8 mouse cellular contexts compared by ENCODE assay signal in genomic region chr16:30397127-30398057, GRCm38 (mm10). TPM values are rescaled to one million over a fixed set of nuclear protein-coding genes. Genes with fewer than 3 reads are reported as not detected.
DNase-seq lines count a peak whose midpoint lies in the region; ATAC-seq and TF ChIP-seq lines count a peak whose summit lies in the region.

No protein-coding gene starts in this region.

- H3K4me2 ChIP-seq in limb, embryonic 14.5 days (replicated peaks; ENCODE audit: low read depth, low read length, severe bottlenecking): no peak overlapping the region

- no peak for TF ChIP-seq POLR2A in thymus, adult 2 months (IDR thresholded peaks at IDR 0.05; ENCODE audit: control insufficient read depth, extremely low read depth, insufficient read depth, low read length, poor library complexity)
- TF ChIP-seq POLR2A in limb, embryonic 14.5 days (IDR thresholded peaks at IDR 0.05; ENCODE audit: borderline replicate concordance, extremely low read depth, insufficient read depth, insufficient read length): no peak

- no peak for TF ChIP-seq CTCF in thymus, adult 2 months (IDR thresholded peaks at IDR 0.05; ENCODE audit: borderline replicate concordance, control insufficient read depth, extremely low read depth, insufficient read depth, low read length, poor library complexity)

- H3K9ac ChIP-seq in limb, embryonic 14.5 days (ENCODE audit: low read depth, low read length, severe bottlenecking): no peak overlapping the region

- no peaks in the 10 kb centered on the region for H3K36me3 ChIP-seq in thymus, adult 2 months (ENCODE audit: control insufficient read depth, insufficient read depth, low read length)
- H3K36me3 ChIP-seq in limb, embryonic 14.5 days (ENCODE audit: control insufficient read depth, insufficient read depth, low read length): no peaks in the 10 kb centered on the region
- H3K36me3 ChIP-seq in midbrain, embryonic 10.5 days: no peaks in the 10 kb centered on the region

- ATAC-seq in limb, embryonic 14.5 days (ENCODE audit: low FRiP score, low read depth): peak; percentile 78
- ATAC-seq in frontal cortex, adult (ENCODE audit: low TSS enrichment): no peak

- H3K4me1 ChIP-seq in thymus, adult 2 months (replicated peaks; ENCODE audit: control insufficient read depth, insufficient read depth, low read length): peaks cover 23% of the 10 kb centered on the region
- 0 out of 2 replicates have a peak, but pooled peaks cover 3% of the 10 kb centered on the region for H3K4me1 ChIP-seq in limb, embryonic 14.5 days (ENCODE audit: control insufficient read depth, insufficient read depth, low read length)
- peaks cover 3% of the 10 kb centered on the region; the same call in 1 of the 2 replicates for H3K4me1 ChIP-seq in midbrain, embryonic 10.5 days

- no peak overlapping the region for H3K4me3 ChIP-seq in thymus, adult 2 months (ENCODE audit: control insufficient read depth, insufficient read depth, low read length)
- H3K4me3 ChIP-seq in limb, embryonic 14.5 days (replicated peaks; ENCODE audit: low read length): no peak overlapping the region
- no peak overlapping the region for H3K4me3 ChIP-seq in midbrain, embryonic 10.5 days

- H3K27me3 ChIP-seq in thymus, adult 2 months (ENCODE audit: control insufficient read depth, insufficient read depth, low read length): no peaks in the 10 kb centered on the region
- H3K27me3 ChIP-seq in limb, embryonic 14.5 days (ENCODE audit: control insufficient read depth, insufficient read depth, low read length): no peaks in the 10 kb centered on the region
- H3K27me3 ChIP-seq in midbrain, embryonic 10.5 days (ENCODE audit: low read depth, poor library complexity, severe bottlenecking): no peaks in the 10 kb centered on the region

- no peak for DNase-seq in thymus, adult 2 months
- DNase-seq in thymus, postnatal 36 days: no peak
- DNase-seq in gonadal fat pad, adult 2 months (ENCODE audit: low read depth): peak; percentile 94
- peak; percentile 64 for DNase-seq in limb, embryonic 14.5 days (ENCODE audit: low spot score)
- peak; percentile 37 for DNase-seq in retina, embryonic 14.5 days (ENCODE audit: low spot score)
- DNase-seq in spleen, adult 12 weeks (ENCODE audit: low spot score): no peak
- no peak for DNase-seq in midbrain, embryonic 10.5 days (ENCODE audit: low spot score)

- H3K27ac ChIP-seq in thymus, adult 2 months (ENCODE audit: control insufficient read depth, insufficient read depth, low read length): peak overlapping the region; percentile 25; the same call in 1 of the 2 replicates
- H3K27ac ChIP-seq in limb, embryonic 14.5 days (replicated peaks; ENCODE audit: low read depth, low read length): no peak overlapping the region
- no peak overlapping the region for H3K27ac ChIP-seq in midbrain, embryonic 10.5 days (replicated peaks)

- WGBS in thymus, adult 2 months: 40% methylated on average over 15 of the region's 15 CpGs
- WGBS in limb, embryonic 14.5 days: 28% methylated on average over 15 of the region's 15 CpGs
- 62% methylated on average over 15 of the region's 15 CpGs for WGBS in midbrain, embryonic 10.5 days

- no peaks in the 10 kb centered on the region for H3K9me3 ChIP-seq in limb, embryonic 14.5 days (ENCODE audit: control insufficient read depth, low read length)
- no peaks in the 10 kb centered on the region for H3K9me3 ChIP-seq in midbrain, embryonic 10.5 days (replicated peaks)

RNA-seq across cellular contexts. Expression of gene Atp13a3, which starts 8.4 kb away (rescaled TPM):
- 68.1 and 102 TPM in 2 replicates for polyA plus RNA-seq in thymus, adult 2 months (2012; rRNA removed)
- 22.5 and 23.4 TPM in 2 replicates for polyA plus RNA-seq in gonadal fat pad, adult 2 months (2012; rRNA removed)
- polyA plus RNA-seq in limb, embryonic 14.5 days (2012; rRNA removed): 31.8 and 36.8 TPM in 2 replicates
- 14.7 and 15.4 TPM in 2 replicates for polyA plus RNA-seq in limb, embryonic 14.5 days (2014; fragmentation: Nextera tagmentation; extraction: Ambion mirVana)
- polyA plus RNA-seq in midbrain, embryonic 10.5 days (2016; fragmentation: Nextera tagmentation; extraction: Ambion mirVana): 7.1 and 7.8 TPM in 2 replicates

Comparison
In these comparisons a context has a peak if more than half of its experiments do, and no peak if none do; other contexts are left out.
1. DNase-seq: peak in gonadal fat pad, adult 2 months (single experiment), limb, embryonic 14.5 days (single experiment) and retina, embryonic 14.5 days (single experiment); none in thymus, adult 2 months (single experiment), thymus, postnatal 36 days (0 of 2), spleen, adult 12 weeks (single experiment) and midbrain, embryonic 10.5 days (single experiment).